Mouse (Mus musculus) myocyte (in vitro differentiated cells): Measurements from ENCODE around the gene Agl. TPM values are rescaled to one million over a fixed set of nuclear protein-coding genes. Genes with fewer than 3 reads are reported as not detected.

Experiments used
- H3K27me3 ChIP-seq: one replicate; pipeline ENCODE4 v1.6.1; 2011; ENCODE audit not compliant: control insufficient read depth, insufficient read depth, insufficient read length
- H3K36me3 ChIP-seq: one replicate; pipeline ENCODE4 v1.6.1; 2011; ENCODE audit not compliant: control insufficient read depth, insufficient read depth
- H3K4me2 ChIP-seq: one replicate; pipeline ENCODE4 v1.6.1; 2011; ENCODE audit warnings: low read depth, control low read depth
- H3K4me3 ChIP-seq: one replicate; pipeline ENCODE4 v1.5.1; 2011; ENCODE audit warnings: mild to moderate bottlenecking, control low read depth, moderate library complexity
- H3K79me2 ChIP-seq: one replicate; pipeline ENCODE4 v1.6.1; 2011; ENCODE audit not compliant: control insufficient read depth, insufficient read depth
- H3ac ChIP-seq: one replicate; pipeline ENCODE4 v1.6.1; 2011; ENCODE audit not compliant: control insufficient read depth, insufficient read length
- E2F4 ChIP-seq: IDR thresholded peaks from one replicate; pipeline ENCODE4 v1.6.1; 2011; ENCODE audit warnings: mild to moderate bottlenecking, control low read depth, moderate library complexity; ENCODE audit not compliant: insufficient read depth
- REST ChIP-seq: IDR thresholded peaks from one replicate; pipeline ENCODE4 v1.6.1; 2011; ENCODE audit warnings: mild to moderate bottlenecking, control low read depth, moderate library complexity; ENCODE audit not compliant: insufficient read depth, insufficient read length
- polyA plus RNA-seq: library from polyadenylated mRNA; unstranded; fragments of >200 nt; fragmentation: generic; extraction: Trizol; gene quantifications from one replicate; pipeline ENCODE4 v1.2.1, GENCODE M21; 2012; ENCODE audit warnings: missing spikeins

Agl gene
- polyA plus RNA-seq, 1 experiment = 35.8 TPM

DNA sequence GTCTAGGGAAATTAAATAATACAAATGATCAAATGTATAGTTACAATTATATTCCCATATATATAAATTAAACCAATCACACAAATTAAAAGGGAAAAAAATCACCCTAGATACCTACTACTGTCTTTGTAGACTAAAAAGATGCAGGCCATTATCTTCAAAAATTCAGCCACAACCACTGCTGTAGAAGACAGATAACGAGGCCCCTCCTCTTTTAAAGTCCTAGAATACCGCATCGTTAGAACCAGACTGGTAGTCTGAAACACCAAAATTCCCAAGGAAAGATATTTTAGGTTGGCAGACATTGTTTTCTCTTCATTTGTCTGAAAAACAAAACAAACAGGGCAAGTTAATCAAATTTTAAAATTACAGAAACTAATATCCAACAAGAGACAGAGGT lies 113.7 kb downstream of the Agl start:
- Histone ChIP-seq H3K4me3 (no peak overlapping the region), H3K79me2 (peaks cover 4% of the 10 kb centered on the region), H3K4me2 (no peak overlapping the region), H3K27me3 (no peaks in the 10 kb centered on the region), H3K36me3 (no peaks in the 10 kb centered on the region), H3ac (no peak overlapping the region)
- TF ChIP-seq REST (no peak), E2F4 (no peak)

Other genes starting within 250 kb of the Agl start
- 2.4 TPM for gene Lrrc39, start 245.2 kb downstream of the Agl start, polyA plus RNA-seq
- 1.3 TPM for gene Sass6, start 213.2 kb downstream of the Agl start, polyA plus RNA-seq
- gene Trmt13, start 193.6 kb downstream of the Agl start, polyA plus RNA-seq = 2.9 TPM
- 11.5 TPM for gene Mfsd14a, start 145.5 kb downstream of the Agl start, polyA plus RNA-seq
- not detected for gene Gm43191, start 126.9 kb downstream of the Agl start, polyA plus RNA-seq
- 3.6 TPM for gene Slc35a3, start 95.3 kb downstream of the Agl start, polyA plus RNA-seq
- 12.7 TPM for gene Frrs1, start 51.3 kb upstream of the Agl start, polyA plus RNA-seq
- gene 4930455H04Rik, start 160.1 kb upstream of the Agl start, polyA plus RNA-seq = not detected
- 0.36 TPM for gene Palmd, start 160.8 kb upstream of the Agl start, polyA plus RNA-seq